Mouse (Mus musculus) neural tube, embryonic 12.5 days (tissue): ENCODE results near the gene Rffl. TPM values are rescaled to one million over a fixed set of nuclear protein-coding genes. Genes with fewer than 3 reads are reported as not detected.
A peak's percentile ranks its signal among the peaks of the same experiment; 100 is the strongest.

ENCODE experiments used
- ATAC-seq: fragments of 200-750 bp; cut with Nextera tagmentation; 2 replicates; pipeline ENCODE4 v1.8.0; 2017; ENCODE audit warnings: low read depth, mild to moderate bottlenecking, moderate TSS enrichment, moderate library complexity; ENCODE audit not compliant: low FRiP score
- H3K27ac ChIP-seq: fragments of 300-500 bp; sonication (generic); 2 replicates; pipeline ENCODE4 v1.5.1; 2016
- H3K27me3 ChIP-seq: fragments of 300-500 bp; sonication (generic); replicated peaks from 2 replicates; pipeline ENCODE4 v1.6.1; 2016; ENCODE audit warnings: mild to moderate bottlenecking
- H3K36me3 ChIP-seq: fragments of 300-500 bp; sonication (generic); 2 replicates; pipeline ENCODE4 v1.6.1; 2016; ENCODE audit warnings: mild to moderate bottlenecking
- H3K4me1 ChIP-seq: fragments of 300-500 bp; sonication (generic); 2 replicates; pipeline ENCODE4 v1.6.1; 2016
- H3K4me2 ChIP-seq: fragments of 300-500 bp; sonication (generic); replicated peaks from 2 replicates; pipeline ENCODE4 v1.6.1; 2016; ENCODE audit warnings: mild to moderate bottlenecking
- H3K4me3 ChIP-seq: fragments of 300-500 bp; sonication (generic); 2 replicates; pipeline ENCODE4 v1.5.1; 2016
- H3K9ac ChIP-seq: fragments of 300-500 bp; sonication (generic); 2 replicates; pipeline ENCODE4 v1.6.1; 2016; ENCODE audit warnings: mild to moderate bottlenecking
- H3K9me3 ChIP-seq: fragments of 300-500 bp; sonication (generic); 2 replicates; pipeline ENCODE4 v1.6.1; 2016; ENCODE audit warnings: mild to moderate bottlenecking
- WGBS: fragments of 180-500 bp; shearing (Covaris S2); methylation state at CpG from one replicate; pipeline ENCODE4 v1.1.7; 2016; 5-methylcytosine and 5-hydroxymethylcytosine counted together
- polyA plus RNA-seq: library from polyadenylated mRNA; unstranded; fragments of >200 nt; fragmentation: Nextera tagmentation; extraction: Ambion mirVana; gene quantifications from 2 replicates; pipeline ENCODE4 v1.2.1, GENCODE M21; 2016

The Rffl gene
- polyA plus RNA-seq, 1 experiment from 2014 or later: 10.7 TPM

- Histone ChIP-seq H3K4me2 (peak overlapping the region; percentile 92), H3K27ac (no peak overlapping the region), H3K4me1 (peaks cover 5% of the 10 kb centered on the region; the same call in 1 of the 2 replicates), H3K36me3 (no peaks in the 10 kb centered on the region), H3K27me3 (no peaks in the 10 kb centered on the region), H3K4me3 (no peak overlapping the region), H3K9me3 (no peaks in the 10 kb centered on the region), H3K9ac (no peak overlapping the region)
- WGBS: 80% methylated on average over 9 of the region's 9 CpGs
- no peak for ATAC-seq
Observed at GRCm38 (mm10) chr11:82869506-82870172, 1.4 kb downstream of the Rffl start.

- Histone ChIP-seq H3K4me1 (peaks cover 10% of the 10 kb centered on the region), H3K36me3 (no peaks in the 10 kb centered on the region), H3K4me3 (no peak overlapping the region), H3K27ac (no peak overlapping the region), H3K9ac (no peak overlapping the region), H3K27me3 (no peaks in the 10 kb centered on the region), H3K4me2 (no peak overlapping the region), H3K9me3 (no peaks in the 10 kb centered on the region)
- 77% methylated on average over 5 of the region's 5 CpGs for WGBS
- ATAC-seq: no peak
Observed at GRCm38 (mm10) chr11:82867956-82868355, 3.1 kb downstream of the Rffl start.

GRCm38 (mm10) chr11:82866850-82867564, 4.0 kb downstream of the Rffl start:
- ATAC-seq: no peak
- Histone ChIP-seq H3K4me3 (no peak overlapping the region), H3K9ac (no peak overlapping the region), H3K4me2 (no peak overlapping the region), H3K27me3 (no peaks in the 10 kb centered on the region), H3K27ac (no peak overlapping the region), H3K9me3 (no peaks in the 10 kb centered on the region), H3K4me1 (peaks cover 10% of the 10 kb centered on the region), H3K36me3 (no peaks in the 10 kb centered on the region)
- 28% methylated on average over 7 of the region's 7 CpGs for WGBS

- no peak overlapping the region for H3K9ac ChIP-seq
- no peaks in the 10 kb centered on the region for H3K9me3 ChIP-seq
- H3K27ac ChIP-seq: no peak overlapping the region
- no peak for ATAC-seq
- H3K4me3 ChIP-seq: no peak overlapping the region
- H3K4me2 ChIP-seq: no peak overlapping the region
- 80% methylated on average over 10 of the region's 10 CpGs for WGBS
- no peaks in the 10 kb centered on the region for H3K27me3 ChIP-seq
- peaks cover 10% of the 10 kb centered on the region for H3K4me1 ChIP-seq
- no peaks in the 10 kb centered on the region for H3K36me3 ChIP-seq
Observed at GRCm38 (mm10) chr11:82865957-82866356, 5.1 kb downstream of the Rffl start.

- Histone ChIP-seq H3K4me3 (no peak overlapping the region), H3K9ac (no peak overlapping the region), H3K27ac (no peak overlapping the region), H3K36me3 (no peaks in the 10 kb centered on the region), H3K9me3 (no peaks in the 10 kb centered on the region), H3K4me1 (peaks cover 5% of the 10 kb centered on the region; the same call in 1 of the 2 replicates), H3K27me3 (no peaks in the 10 kb centered on the region), H3K4me2 (no peak overlapping the region)
- 50% methylated on average over 4 of the region's 4 CpGs for WGBS
- ATAC-seq: no peak
Observed at GRCm38 (mm10) chr11:82863488-82863931, 7.5 kb downstream of the Rffl start.

- Histone ChIP-seq H3K9ac (no peak overlapping the region), H3K27me3 (no peaks in the 10 kb centered on the region), H3K4me2 (no peak overlapping the region), H3K9me3 (no peaks in the 10 kb centered on the region), H3K4me1 (peaks cover 5% of the 10 kb centered on the region; the same call in 1 of the 2 replicates), H3K36me3 (no peaks in the 10 kb centered on the region), H3K4me3 (no peak overlapping the region), H3K27ac (no peak overlapping the region)
- no peak for ATAC-seq
- WGBS: 50% methylated on average over 2 of the region's 2 CpGs
Observed at GRCm38 (mm10) chr11:82863059-82863458, 8.0 kb downstream of the Rffl start.

GRCm38 (mm10) chr11:82862638-82863037, 8.4 kb downstream of the Rffl start:
- Histone ChIP-seq H3K27ac (no peak overlapping the region), H3K9me3 (no peaks in the 10 kb centered on the region), H3K36me3 (no peaks in the 10 kb centered on the region), H3K4me3 (no peak overlapping the region), H3K9ac (no peak overlapping the region), H3K4me1 (peaks cover 5% of the 10 kb centered on the region; the same call in 1 of the 2 replicates), H3K4me2 (no peak overlapping the region), H3K27me3 (no peaks in the 10 kb centered on the region)
- ATAC-seq: no peak
- 80% methylated on average over 9 of the region's 9 CpGs for WGBS

- 73% methylated on average over 8 of the region's 8 CpGs for WGBS
- Histone ChIP-seq H3K27ac (no peak overlapping the region), H3K9ac (no peak overlapping the region), H3K4me1 (peaks cover 5% of the 10 kb centered on the region; the same call in 1 of the 2 replicates), H3K36me3 (no peaks in the 10 kb centered on the region), H3K4me3 (no peak overlapping the region), H3K9me3 (no peaks in the 10 kb centered on the region), H3K27me3 (no peaks in the 10 kb centered on the region), H3K4me2 (no peak overlapping the region)
- no peak for ATAC-seq
Observed at GRCm38 (mm10) chr11:82861558-82861957, 9.5 kb downstream of the Rffl start.

- no peak overlapping the region for H3K9ac ChIP-seq
- H3K27ac ChIP-seq: no peak overlapping the region
- ATAC-seq: no peak
- no peaks in the 10 kb centered on the region for H3K36me3 ChIP-seq
- H3K4me1 ChIP-seq: peaks cover 5% of the 10 kb centered on the region; the same call in 1 of the 2 replicates
- no peaks in the 10 kb centered on the region for H3K27me3 ChIP-seq
- WGBS: 81% methylated on average over 6 of the region's 6 CpGs
- no peak overlapping the region for H3K4me2 ChIP-seq
- no peaks in the 10 kb centered on the region for H3K9me3 ChIP-seq
- H3K4me3 ChIP-seq: no peak overlapping the region
Observed at GRCm38 (mm10) chr11:82860759-82861158, 10.3 kb downstream of the Rffl start.

- Histone ChIP-seq H3K9ac (no peak overlapping the region), H3K9me3 (no peaks in the 10 kb centered on the region), H3K27me3 (no peaks in the 10 kb centered on the region), H3K36me3 (no peaks in the 10 kb centered on the region), H3K4me1 (peaks cover 3% of the 10 kb centered on the region; the same call in 1 of the 2 replicates), H3K4me2 (no peak overlapping the region), H3K4me3 (no peak overlapping the region), H3K27ac (no peak overlapping the region)
- ATAC-seq: no peak
- WGBS: 77% methylated on average over 13 of the region's 13 CpGs
Observed at GRCm38 (mm10) chr11:82857307-82857848, 13.6 kb downstream of the Rffl start.

GRCm38 (mm10) chr11:82856032-82856431, 15.0 kb downstream of the Rffl start:
- ATAC-seq: no peak
- Histone ChIP-seq H3K27me3 (no peaks in the 10 kb centered on the region), H3K4me3 (no peak overlapping the region), H3K9ac (no peak overlapping the region), H3K4me2 (no peak overlapping the region), H3K9me3 (no peaks in the 10 kb centered on the region), H3K36me3 (no peaks in the 10 kb centered on the region), H3K4me1 (0 out of 2 replicates have a peak, but pooled peaks cover 8% of the 10 kb centered on the region), H3K27ac (no peak overlapping the region)
- 53% methylated on average over 10 of the region's 10 CpGs for WGBS

- peaks cover 8% of the 10 kb centered on the region; the same call in 1 of the 2 replicates for H3K4me1 ChIP-seq
- WGBS: 82% methylated on average over 9 of the region's 9 CpGs
- H3K9me3 ChIP-seq: no peaks in the 10 kb centered on the region
- no peak overlapping the region for H3K4me3 ChIP-seq
- H3K27ac ChIP-seq: no peak overlapping the region
- H3K36me3 ChIP-seq: no peaks in the 10 kb centered on the region
- H3K27me3 ChIP-seq: no peaks in the 10 kb centered on the region
- ATAC-seq: no peak
- no peak overlapping the region for H3K4me2 ChIP-seq
- H3K9ac ChIP-seq: no peak overlapping the region
Observed at GRCm38 (mm10) chr11:82855327-82855973, 15.6 kb downstream of the Rffl start.
